21 mouse cellular contexts compared by ENCODE assay signal in genomic region chr3:149179486-149180116, GRCm38 (mm10).
DNase-seq lines count a peak whose midpoint lies in the region; ATAC-seq and TF ChIP-seq lines count a peak whose summit lies in the region.
"Had no signal": no experiment of that assay in that cellular context is flagged by ENCODE, and none has a peak within 500 bp of the region (broad histone marks: within the 10 kb centered on the region; RNA-seq: fewer than 3 reads in every experiment).

No protein-coding gene starts in this region.

- peak; percentile 60 for DNase-seq in kidney, postnatal 0 days (ENCODE audit: low spot score)
- no peak for DNase-seq in kidney, postnatal 4 days
- no peak for DNase-seq in lung, adult 18-20 months
- no peak for DNase-seq in liver, postnatal 0 days
- DNase-seq in layer of hippocampus, adult 2 months (ENCODE audit: low spot score in 2 of 2), result no peak
- no peak for DNase-seq in adrenal gland, postnatal 14 days
- DNase-seq: B cell, adult 2 months; cerebellum, adult 11-12 months; cerebellum, postnatal 14 days; gastrocnemius, adult 2 months; lung, adult 2 months; thymus, adult 18-20 months; thymus, postnatal 36 days had no signal

- no peaks in the 10 kb centered on the region for H3K9me3 ChIP-seq in kidney, postnatal 0 days (replicated peaks; ENCODE audit: low read length)
- no peaks in the 10 kb centered on the region for H3K9me3 ChIP-seq in lung, embryonic 16.5 days (ENCODE audit: control insufficient read depth, low read length)
- H3K9me3 ChIP-seq in liver, postnatal 0 days (ENCODE audit: low read length), result no peaks in the 10 kb centered on the region
- H3K9me3 ChIP-seq: embryonic facial prominence, embryonic 12.5 days; limb, embryonic 12.5 days; midbrain, embryonic 12.5 days had no signal

- TF ChIP-seq CTCF in kidney, postnatal 0 days (IDR thresholded peaks at IDR 0.05; ENCODE audit: low read depth), result no peak
- no peak for TF ChIP-seq CTCF in liver, postnatal 0 days (IDR thresholded peaks at IDR 0.05; ENCODE audit: low read depth)
- no peak for TF ChIP-seq CTCF in layer of hippocampus, adult 2 months (conservative IDR thresholded peaks at IDR 0.05)

- H3K4me1 ChIP-seq in kidney, postnatal 0 days (replicated peaks; ENCODE audit: insufficient read depth, low read length), result 0 out of 2 replicates have a peak, but pooled peaks cover 6% of the 10 kb centered on the region
- H3K4me1 ChIP-seq in lung, embryonic 16.5 days (replicated peaks; ENCODE audit: control insufficient read depth, insufficient read depth, low read length), result peaks cover 12% of the 10 kb centered on the region
- H3K4me1 ChIP-seq in liver, postnatal 0 days (ENCODE audit: insufficient read depth), result 0 out of 2 replicates have a peak, but pooled peaks cover 4% of the 10 kb centered on the region

- H3K36me3 ChIP-seq in kidney, postnatal 0 days (ENCODE audit: insufficient read depth, low read length), result no peaks in the 10 kb centered on the region
- no peaks in the 10 kb centered on the region for H3K36me3 ChIP-seq in lung, embryonic 16.5 days (ENCODE audit: control insufficient read depth, insufficient read depth, low read length)
- no peaks in the 10 kb centered on the region for H3K36me3 ChIP-seq in liver, postnatal 0 days (replicated peaks; ENCODE audit: insufficient read depth, low read length)
- H3K36me3 ChIP-seq: embryonic facial prominence, embryonic 12.5 days; G1E; limb, embryonic 12.5 days; midbrain, embryonic 12.5 days had no signal

- no peak overlapping the region for H3K4me3 ChIP-seq in kidney, postnatal 0 days (replicated peaks; ENCODE audit: low read depth, low read length)
- 0 out of 2 replicates have a peak overlapping the region, but pooled peaks have one; percentile 22 for H3K4me3 ChIP-seq in lung, embryonic 16.5 days (ENCODE audit: low read length)
- no peak overlapping the region for H3K4me3 ChIP-seq in liver, postnatal 0 days (ENCODE audit: low read depth, low read length)
- no peak overlapping the region for H3K4me3 ChIP-seq in layer of hippocampus, adult 2 months
- H3K4me3 ChIP-seq: embryonic facial prominence, embryonic 12.5 days; gastrocnemius, adult 2 months; limb, embryonic 12.5 days; midbrain, embryonic 12.5 days had no signal

- WGBS in kidney, postnatal 0 days, result 66% methylated on average over 11 of the region's 11 CpGs
- WGBS in lung, embryonic 16.5 days, result 37% methylated on average over 11 of the region's 11 CpGs
- WGBS in liver, postnatal 0 days (ENCODE audit: insufficient replicate concordance), result 51% methylated on average over 11 of the region's 11 CpGs

- no peaks in the 10 kb centered on the region for H3K27me3 ChIP-seq in kidney, postnatal 0 days (ENCODE audit: insufficient read depth, low read length)
- no peaks in the 10 kb centered on the region for H3K27me3 ChIP-seq in lung, embryonic 16.5 days (ENCODE audit: control insufficient read depth, insufficient read depth, low read depth, low read length)
- no peaks in the 10 kb centered on the region for H3K27me3 ChIP-seq in liver, postnatal 0 days (ENCODE audit: insufficient read depth, low read length)
- H3K27me3 ChIP-seq: CH12.LX; embryonic facial prominence, embryonic 12.5 days; limb, embryonic 12.5 days; midbrain, embryonic 12.5 days; Patski had no signal

- ATAC-seq in kidney, postnatal 0 days (replicated peaks; ENCODE audit: low FRiP score, low read depth), result no peak
- peak; percentile 57; the same call in 1 of the 2 replicates for ATAC-seq in lung, embryonic 16.5 days (ENCODE audit: low read depth)
- ATAC-seq in liver, postnatal 0 days, result peak; percentile 35; the same call in 1 of the 2 replicates
- ATAC-seq: hindbrain, postnatal 0 days; Patski had no signal

- no peak overlapping the region for H3K27ac ChIP-seq in kidney, postnatal 0 days
- no peak overlapping the region for H3K27ac ChIP-seq in lung, embryonic 16.5 days (ENCODE audit: low read length)
- peak overlapping the region; percentile 57 for H3K27ac ChIP-seq in liver, postnatal 0 days (ENCODE audit: low read depth)
- H3K27ac ChIP-seq in layer of hippocampus, adult 2 months, result no peak overlapping the region
- H3K27ac ChIP-seq: embryonic facial prominence, embryonic 12.5 days; gastrocnemius, adult 2 months; hindbrain, postnatal 0 days; limb, embryonic 12.5 days; midbrain, embryonic 12.5 days had no signal

- no peak for TF ChIP-seq EP300 in liver, postnatal 0 days (IDR thresholded peaks at IDR 0.05; ENCODE audit: low read depth)

- H3K4me2 ChIP-seq in kidney, postnatal 0 days (ENCODE audit: low read length), result peak overlapping the region; percentile 27; the same call in 1 of the 2 replicates
- H3K4me2 ChIP-seq in lung, embryonic 16.5 days (ENCODE audit: low read depth, low read length), result peak overlapping the region; percentile 44
- peak overlapping the region; percentile 43 for H3K4me2 ChIP-seq in liver, postnatal 0 days (ENCODE audit: low read depth, low read length)
- H3K4me2 ChIP-seq: embryonic facial prominence, embryonic 12.5 days; midbrain, embryonic 12.5 days had no signal

- no peak overlapping the region for H3K9ac ChIP-seq in kidney, postnatal 0 days (ENCODE audit: low read depth, low read length)
- no peak overlapping the region for H3K9ac ChIP-seq in lung, embryonic 16.5 days (ENCODE audit: low read length)
- H3K9ac ChIP-seq in liver, postnatal 0 days (replicated peaks), result no peak overlapping the region
- H3K9ac ChIP-seq: embryonic facial prominence, embryonic 12.5 days; limb, embryonic 12.5 days; midbrain, embryonic 12.5 days had no signal
